Mouse (Mus musculus): ENCODE results near the gene Phf10.

DNA sequence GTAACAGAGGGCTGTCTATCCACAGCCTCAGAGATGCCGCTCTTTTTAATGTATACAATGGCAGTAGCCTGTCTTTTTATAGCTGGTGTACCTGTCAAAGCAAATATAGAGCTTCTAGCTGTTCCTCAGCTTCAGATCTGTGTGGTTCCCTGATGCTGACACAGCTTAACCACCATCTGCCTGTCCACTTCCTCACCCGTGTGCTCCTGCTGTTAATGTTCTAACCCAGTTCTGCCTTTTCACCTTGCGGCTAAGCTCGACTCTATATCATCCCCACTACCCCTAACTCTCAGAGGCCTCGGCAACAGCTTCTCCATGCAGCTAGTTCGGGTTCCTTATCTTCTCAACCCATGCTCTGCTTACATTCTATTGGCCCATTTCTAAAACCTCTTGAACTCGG, 30.4 kb downstream of the Phf10 start:
- TF ChIP-seq CTCF (IDR thresholded peaks at IDR 0.05; ENCODE audit: low read depth), result no peak
- TF ChIP-seq EP300 (IDR thresholded peaks at IDR 0.05; ENCODE audit: low read depth), result no peak
